Mouse (Mus musculus) limb, embryonic 14.5 days (tissue): ENCODE results near the gene Ston2. TPM values are rescaled to one million over a fixed set of nuclear protein-coding genes. Genes with fewer than 3 reads are reported as not detected.

Source experiments
- ATAC-seq: fragments of 200-750 bp; cut with Nextera tagmentation; 2 replicates; pipeline ENCODE4 v1.8.0; 2017; ENCODE audit warnings: low read depth, moderate number of reproducible peaks, moderate TSS enrichment; ENCODE audit not compliant: low FRiP score
- DNase-seq: peaks from one replicate; pipeline ENCODE4 v3.0.0-alpha.2; 2015; ENCODE audit warnings: low spot score
- H3K27ac ChIP-seq: fragments of 300-500 bp; sonication (generic); replicated peaks from 2 replicates; pipeline ENCODE4 v1.5.1; 2014; ENCODE audit warnings: low read depth, mild to moderate bottlenecking, low read length, moderate library complexity, mixed read lengths
- H3K27me3 ChIP-seq: fragments of 300-500 bp; sonication (generic); 2 replicates; pipeline ENCODE4 v1.6.1; 2014; ENCODE audit warnings: low read length, mixed read lengths; ENCODE audit not compliant: control insufficient read depth, insufficient read depth
- H3K36me3 ChIP-seq: fragments of 300-500 bp; sonication (generic); 2 replicates; pipeline ENCODE4 v1.6.1; 2014; ENCODE audit warnings: mild to moderate bottlenecking, low read length, moderate library complexity, mixed read lengths; ENCODE audit not compliant: control insufficient read depth, insufficient read depth
- H3K4me1 ChIP-seq: fragments of 300-500 bp; sonication (generic); 2 replicates; pipeline ENCODE4 v1.6.1; 2014; ENCODE audit warnings: antibody characterized with exemption, low read length, mixed read lengths; ENCODE audit not compliant: control insufficient read depth, insufficient read depth
- H3K4me2 ChIP-seq: fragments of 300-500 bp; sonication (generic); replicated peaks from 2 replicates; pipeline ENCODE4 v1.6.1; 2014; ENCODE audit warnings: low read depth, mild to moderate bottlenecking, low read length, moderate library complexity; ENCODE audit not compliant: severe bottlenecking
- H3K4me3 ChIP-seq: fragments of 300-500 bp; sonication (generic); replicated peaks from 2 replicates; pipeline ENCODE4 v1.5.1; 2014; ENCODE audit warnings: low read length
- H3K9ac ChIP-seq: fragments of 300-500 bp; sonication (generic); 2 replicates; pipeline ENCODE4 v1.6.1; 2014; ENCODE audit warnings: mild to moderate bottlenecking, low read depth, low read length, moderate library complexity; ENCODE audit not compliant: severe bottlenecking
- H3K9me3 ChIP-seq: fragments of 300-500 bp; sonication (generic); 2 replicates; pipeline ENCODE4 v1.6.1; 2016; ENCODE audit warnings: low read length; ENCODE audit not compliant: control insufficient read depth
- POLR2A ChIP-seq: fragments of 200-500 bp; IDR thresholded peaks from 2 replicates; pipeline ENCODE4 v1.8.0; 2012; ENCODE audit warnings: inconsistent platforms, mild to moderate bottlenecking, moderate library complexity, borderline replicate concordance; ENCODE audit not compliant: insufficient read depth, insufficient read length; ENCODE audit errors: extremely low read depth
- WGBS: fragments of 180-500 bp; shearing (Covaris S2); extraction: QIAGEN DNeasy Blood & Tissue Kit; methylation state at CpG from one replicate; pipeline ENCODE4 v1.1.7; 2014; 5-methylcytosine and 5-hydroxymethylcytosine counted together
- polyA plus RNA-seq, 2 experiments: library from polyadenylated mRNA; depleted of rRNA in 1 of 2; stranded (reverse) in 1 of 2; unstranded in 1 of 2; fragments of >200 nt; fragmentation: Nextera tagmentation in 1 of 2; extraction: Ambion mirVana in 1 of 2; gene quantifications; 2 replicates each; pipeline versions ENCODE4 v1.2.1 to v1.2.3; 2012 to 2014

The Ston2 gene
- polyA plus RNA-seq, 2 experiments, result 9.6 to 9.9 TPM

- Histone ChIP-seq H3K9me3 (no peaks in the 10 kb centered on the region), H3K4me3 (peak overlapping the region; percentile 63), H3K9ac (peak overlapping the region; percentile 51), H3K27me3 (no peaks in the 10 kb centered on the region), H3K4me2 (peak overlapping the region; percentile 98), H3K36me3 (no peaks in the 10 kb centered on the region), H3K27ac (no peak overlapping the region), H3K4me1 (peaks cover 3% of the 10 kb centered on the region; the same call in 1 of the 2 replicates)
- peak; percentile 90 for ATAC-seq
- peak; percentile 77 for DNase-seq
- WGBS, result under 1% methylated on average over 24 of the region's 35 CpGs
- TF ChIP-seq POLR2A, result no peak
Measured at GRCm38 (mm10) chr12:91779004-91779365, 9.2 kb downstream of the Ston2 start.

GRCm38 (mm10) chr12:91778211-91779003, 9.8 kb downstream of the Ston2 start:
- Histone ChIP-seq H3K27me3 (no peaks in the 10 kb centered on the region), H3K4me2 (peak overlapping the region; percentile 98), H3K9ac (peak overlapping the region; percentile 51), H3K4me3 (peak overlapping the region; percentile 63), H3K36me3 (no peaks in the 10 kb centered on the region), H3K9me3 (no peaks in the 10 kb centered on the region), H3K4me1 (peaks cover 3% of the 10 kb centered on the region; the same call in 1 of the 2 replicates), H3K27ac (no peak overlapping the region)
- ATAC-seq (peak; percentile 79), DNase-seq (peak; percentile 33)
- WGBS, result 1% methylated on average over 32 of the region's 51 CpGs
- no peak for TF ChIP-seq POLR2A

- H3K4me1 ChIP-seq, result peaks cover 3% of the 10 kb centered on the region; the same call in 1 of the 2 replicates
- no peak overlapping the region for H3K4me3 ChIP-seq
- H3K36me3 ChIP-seq, result no peaks in the 10 kb centered on the region
- TF ChIP-seq POLR2A, result no peak
- 78% methylated on average over 5 of the region's 5 CpGs for WGBS
- ATAC-seq (no peak), DNase-seq (no peak)
- no peak overlapping the region for H3K9ac ChIP-seq
- H3K27me3 ChIP-seq, result no peaks in the 10 kb centered on the region
- no peak overlapping the region for H3K27ac ChIP-seq
- no peak overlapping the region for H3K4me2 ChIP-seq
- no peaks in the 10 kb centered on the region for H3K9me3 ChIP-seq
Measured at GRCm38 (mm10) chr12:91776342-91776741, 11.8 kb downstream of the Ston2 start.

GRCm38 (mm10) chr12:91774811-91775284, 13.3 kb downstream of the Ston2 start:
- 58% methylated on average over 8 of the region's 8 CpGs for WGBS
- peaks cover 3% of the 10 kb centered on the region; the same call in 1 of the 2 replicates for H3K4me1 ChIP-seq
- TF ChIP-seq POLR2A, result no peak
- ATAC-seq (no peak), DNase-seq (no peak)
- no peaks in the 10 kb centered on the region for H3K27me3 ChIP-seq
- H3K9ac ChIP-seq, result no peak overlapping the region
- no peaks in the 10 kb centered on the region for H3K36me3 ChIP-seq
- no peak overlapping the region for H3K4me3 ChIP-seq
- no peak overlapping the region for H3K4me2 ChIP-seq
- no peak overlapping the region for H3K27ac ChIP-seq
- H3K9me3 ChIP-seq, result no peaks in the 10 kb centered on the region

- peaks cover 9% of the 10 kb centered on the region for H3K4me1 ChIP-seq
- H3K9me3 ChIP-seq, result no peaks in the 10 kb centered on the region
- H3K27me3 ChIP-seq, result no peaks in the 10 kb centered on the region
- WGBS, result 63% methylated on average over 2 of the region's 2 CpGs
- H3K27ac ChIP-seq, result no peak overlapping the region
- TF ChIP-seq POLR2A, result no peak
- no peak overlapping the region for H3K4me2 ChIP-seq
- DNase-seq, result no peak
- H3K9ac ChIP-seq, result no peak overlapping the region
- H3K36me3 ChIP-seq, result no peaks in the 10 kb centered on the region
- no peak overlapping the region for H3K4me3 ChIP-seq
- no peak for ATAC-seq
Measured at GRCm38 (mm10) chr12:91768871-91769270, 19.3 kb downstream of the Ston2 start.
